Mouse (Mus musculus) stomach, postnatal 0 days (tissue): Measurements from ENCODE around the gene Prkg1. TPM values are rescaled to one million over a fixed set of nuclear protein-coding genes. Genes with fewer than 3 reads are reported as not detected.

Experiments used
- ATAC-seq: fragments of 200-750 bp; cut with Nextera tagmentation; 2 replicates; pipeline ENCODE4 v1.8.0; 2017; ENCODE audit not compliant: low FRiP score, low TSS enrichment
- DNase-seq: peaks from one replicate; pipeline ENCODE4 v3.0.0-alpha.2; 2016; ENCODE audit warnings: low spot score
- H3K27ac ChIP-seq: fragments of 300-500 bp; sonication (generic); replicated peaks from 2 replicates; pipeline ENCODE4 v1.5.1; 2014; ENCODE audit warnings: mild to moderate bottlenecking, control low read depth
- H3K27me3 ChIP-seq: fragments of 300-500 bp; sonication (generic); 2 replicates; pipeline ENCODE4 v1.6.1; 2014; ENCODE audit warnings: low read length; ENCODE audit not compliant: control insufficient read depth, insufficient read depth
- H3K36me3 ChIP-seq: fragments of 300-500 bp; sonication (generic); 2 replicates; pipeline ENCODE4 v1.6.1; 2014; ENCODE audit warnings: low read length, mixed read lengths; ENCODE audit not compliant: control insufficient read depth, insufficient read depth
- H3K4me1 ChIP-seq: fragments of 300-500 bp; sonication (generic); replicated peaks from 2 replicates; pipeline ENCODE4 v1.6.1; 2014; ENCODE audit warnings: antibody characterized with exemption; ENCODE audit not compliant: control insufficient read depth, insufficient read depth
- H3K4me2 ChIP-seq: fragments of 300-500 bp; sonication (generic); replicated peaks from 2 replicates; pipeline ENCODE4 v1.6.1; 2014; ENCODE audit warnings: low read depth, mild to moderate bottlenecking, control low read depth, moderate library complexity
- H3K4me3 ChIP-seq: fragments of 300-500 bp; sonication (generic); 2 replicates; pipeline ENCODE4 v1.5.1; 2014; ENCODE audit warnings: low read depth, low read length, control low read depth
- H3K9ac ChIP-seq: fragments of 300-500 bp; sonication (generic); 2 replicates; pipeline ENCODE4 v1.6.1; 2014; ENCODE audit warnings: mild to moderate bottlenecking, low read length, control low read depth, mixed read lengths
- H3K9me3 ChIP-seq: fragments of 300-500 bp; sonication (generic); 2 replicates; pipeline ENCODE4 v1.6.1; 2016; ENCODE audit warnings: low read length; ENCODE audit not compliant: control insufficient read depth
- CTCF ChIP-seq: IDR thresholded peaks from 2 replicates; pipeline ENCODE4 v1.5.1; 2016; ENCODE audit warnings: antibody characterized with exemption, low read depth, mild to moderate bottlenecking, moderate library complexity
- EP300 ChIP-seq: optimal IDR thresholded peaks from 2 replicates; pipeline ENCODE3; 2016; ENCODE audit warnings: antibody characterized with exemption
- whole genome bisulfite sequencing: fragments of 180-500 bp; shearing (Covaris S2); extraction: QIAGEN DNeasy Blood & Tissue Kit; methylation state at CpG from one replicate; pipeline ENCODE4 v1.1.7; 2014; 5-methylcytosine and 5-hydroxymethylcytosine counted together
- polyA plus RNA-seq: library from polyadenylated mRNA; unstranded; fragments of >200 nt; fragmentation: Nextera tagmentation; extraction: Ambion mirVana; gene quantifications from 2 replicates; pipeline ENCODE4 v1.2.1, GENCODE M21; 2015

Prkg1 gene
- polyA plus RNA-seq, 1 experiment from 2014 or later = 6.4 TPM

DNA sequence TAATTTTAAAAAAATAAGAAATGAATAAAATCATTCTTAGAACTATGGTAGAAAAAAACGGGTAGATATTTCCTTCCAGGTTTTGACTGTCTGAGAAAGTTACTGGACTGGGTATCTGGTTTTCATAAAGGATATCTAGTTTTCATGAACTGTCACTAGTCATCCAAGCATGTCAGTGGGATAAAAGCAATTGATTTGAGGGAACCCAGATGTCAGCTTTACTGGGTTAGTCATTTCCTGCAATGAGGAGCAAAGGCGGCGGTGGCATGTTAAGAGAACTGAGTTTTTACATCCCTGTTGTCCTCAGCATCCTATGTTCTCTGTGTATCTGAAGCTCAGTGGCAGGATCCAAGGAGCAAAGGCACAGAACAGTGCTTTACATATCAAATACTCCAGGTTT is 1201.0 kb downstream of the Prkg1 start:
- Histone ChIP-seq H3K27ac (no peak overlapping the region), H3K4me2 (no peak overlapping the region), H3K4me3 (no peak overlapping the region), H3K9me3 (no peaks in the 10 kb centered on the region), H3K9ac (no peak overlapping the region), H3K4me1 (no peaks in the 10 kb centered on the region), H3K27me3 (no peaks in the 10 kb centered on the region), H3K36me3 (no peaks in the 10 kb centered on the region)
- 75% methylated on average over 3 of the region's 3 CpGs for WGBS
- ATAC-seq (no peak), DNase-seq (no peak)
- TF ChIP-seq CTCF = no peak
- TF ChIP-seq EP300 = no peak

DNA sequence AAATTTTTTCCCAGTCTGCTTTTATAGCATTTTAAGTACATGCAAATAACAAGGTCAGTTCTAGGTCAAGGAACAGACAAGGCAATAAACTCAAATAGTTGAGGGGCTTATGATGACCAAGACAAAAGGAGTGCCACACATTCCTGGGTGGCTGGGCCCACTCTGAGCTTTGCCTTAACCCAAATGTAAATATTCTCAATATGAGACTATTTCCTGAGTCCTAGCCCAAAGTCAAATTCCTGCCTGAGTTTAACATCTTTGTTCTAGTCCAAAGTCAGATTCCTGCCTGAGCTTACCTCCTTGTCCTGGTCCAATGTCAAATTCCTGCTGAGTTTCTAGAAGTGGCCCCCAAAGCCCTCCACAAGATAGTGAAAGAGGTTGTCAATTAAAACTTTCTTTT is 1206.8 kb downstream of the Prkg1 start:
- DNase-seq = no peak
- H3K9ac ChIP-seq = no peak overlapping the region
- no peak for ATAC-seq
- no peaks in the 10 kb centered on the region for H3K36me3 ChIP-seq
- H3K27ac ChIP-seq = no peak overlapping the region
- H3K27me3 ChIP-seq = no peaks in the 10 kb centered on the region
- TF ChIP-seq EP300 = no peak
- TF ChIP-seq CTCF = no peak
- H3K4me3 ChIP-seq = no peak overlapping the region
- no peaks in the 10 kb centered on the region for H3K4me1 ChIP-seq
- no peaks in the 10 kb centered on the region for H3K9me3 ChIP-seq
- no peak overlapping the region for H3K4me2 ChIP-seq

DNA sequence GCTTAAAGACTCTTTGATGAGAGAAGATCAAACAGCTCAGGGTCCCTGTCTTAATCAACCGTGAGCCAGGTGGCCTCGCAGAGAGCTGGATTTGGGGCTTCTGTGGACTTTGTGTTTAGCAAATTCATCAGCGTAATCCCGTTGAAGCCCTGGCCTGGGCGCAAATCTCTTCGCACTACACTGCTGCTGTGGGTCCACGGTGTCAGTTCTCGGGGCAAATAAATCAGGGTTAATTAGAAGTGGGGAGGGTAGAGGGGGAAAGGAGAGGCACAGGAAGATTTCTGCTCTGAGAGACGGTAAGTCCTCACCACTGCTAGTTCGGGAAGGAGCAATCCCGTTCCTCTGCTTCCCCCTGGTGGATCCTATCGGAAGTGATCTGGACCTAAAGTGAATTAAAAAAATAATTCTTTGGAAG is 1210.4 kb downstream of the Prkg1 start:
- peak; percentile 67 for DNase-seq
- Histone ChIP-seq H3K27ac (no peak overlapping the region), H3K27me3 (no peaks in the 10 kb centered on the region; the same call in 1 of the 2 replicates), H3K4me3 (peak overlapping the region; percentile 17), H3K9ac (no peak overlapping the region), H3K4me1 (no peaks in the 10 kb centered on the region), H3K36me3 (no peaks in the 10 kb centered on the region), H3K4me2 (peak overlapping the region; percentile 49), H3K9me3 (no peaks in the 10 kb centered on the region)
- WGBS = 3% methylated on average over 12 of the region's 12 CpGs
- TF ChIP-seq EP300 = no peak
- TF ChIP-seq CTCF = peak; percentile 90
- ATAC-seq = peak; percentile 51; the same call in 1 of the 2 replicates

DNA sequence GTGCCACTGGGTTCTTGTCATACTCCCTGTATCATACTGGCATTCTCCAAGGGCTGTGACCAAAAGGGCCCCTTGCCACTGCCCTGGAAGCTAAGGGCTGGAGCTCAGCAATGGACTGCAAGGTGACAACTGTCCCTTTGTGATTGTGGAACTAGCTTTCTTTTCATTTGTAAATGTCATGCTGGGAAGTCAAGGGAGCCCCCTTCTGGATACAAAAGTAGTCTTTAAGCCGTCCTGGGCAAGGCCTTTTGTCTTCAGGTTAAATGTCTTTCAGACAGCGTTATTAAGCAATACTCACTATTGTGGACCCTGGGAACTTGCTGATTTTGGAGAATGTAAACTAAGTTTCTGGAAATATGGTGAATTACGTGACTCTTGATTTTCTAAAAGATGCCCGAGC is 1211.1 kb downstream of the Prkg1 start:
- no peak for DNase-seq
- WGBS = 30% methylated on average over 4 of the region's 4 CpGs
- no peak for TF ChIP-seq EP300
- peak; percentile 34 for TF ChIP-seq CTCF

DNA sequence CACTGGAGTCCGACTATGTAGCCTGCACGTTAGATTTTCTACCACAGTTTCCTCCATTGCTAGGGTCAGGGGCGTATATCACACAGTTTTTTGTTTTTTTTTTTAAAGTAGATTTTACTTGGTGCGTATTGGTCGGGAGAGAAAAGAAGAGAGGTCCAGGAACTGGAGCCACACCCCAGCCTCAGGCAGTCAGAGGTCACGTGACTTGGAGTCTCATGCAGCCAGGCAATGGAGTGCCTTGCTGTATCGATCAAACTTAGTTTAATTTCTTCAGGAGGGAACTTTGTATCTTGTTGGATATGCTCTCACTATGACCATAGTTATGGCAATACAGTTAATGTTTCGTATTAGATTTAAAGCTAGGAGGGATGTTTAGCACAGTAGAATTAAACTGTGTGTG is 1212.6 kb downstream of the Prkg1 start:
- H3K4me3 ChIP-seq = no peak overlapping the region
- H3K36me3 ChIP-seq = no peaks in the 10 kb centered on the region
- TF ChIP-seq CTCF = no peak
- TF ChIP-seq EP300 = no peak
- no peaks in the 10 kb centered on the region; the same call in 1 of the 2 replicates for H3K4me1 ChIP-seq
- 68% methylated on average over 8 of the region's 8 CpGs for WGBS
- no peak for DNase-seq
- no peak overlapping the region for H3K4me2 ChIP-seq
- H3K27ac ChIP-seq = no peak overlapping the region
- no peaks in the 10 kb centered on the region for H3K9me3 ChIP-seq
- peaks cover 2% of the 10 kb centered on the region; the same call in 1 of the 2 replicates for H3K27me3 ChIP-seq
- ATAC-seq = no peak
- no peak overlapping the region for H3K9ac ChIP-seq

More for the DNA sequence above, 1211.1 kb downstream of the Prkg1 start:
- H3K4me2 ChIP-seq = no peak overlapping the region
- no peak overlapping the region for H3K27ac ChIP-seq
- no peaks in the 10 kb centered on the region; the same call in 1 of the 2 replicates for H3K4me1 ChIP-seq
- no peaks in the 10 kb centered on the region for H3K9me3 ChIP-seq
- no peak overlapping the region for H3K4me3 ChIP-seq
- no peaks in the 10 kb centered on the region for H3K36me3 ChIP-seq
- no peak overlapping the region for H3K9ac ChIP-seq
- no peaks in the 10 kb centered on the region; the same call in 1 of the 2 replicates for H3K27me3 ChIP-seq
- no peak for ATAC-seq

DNA sequence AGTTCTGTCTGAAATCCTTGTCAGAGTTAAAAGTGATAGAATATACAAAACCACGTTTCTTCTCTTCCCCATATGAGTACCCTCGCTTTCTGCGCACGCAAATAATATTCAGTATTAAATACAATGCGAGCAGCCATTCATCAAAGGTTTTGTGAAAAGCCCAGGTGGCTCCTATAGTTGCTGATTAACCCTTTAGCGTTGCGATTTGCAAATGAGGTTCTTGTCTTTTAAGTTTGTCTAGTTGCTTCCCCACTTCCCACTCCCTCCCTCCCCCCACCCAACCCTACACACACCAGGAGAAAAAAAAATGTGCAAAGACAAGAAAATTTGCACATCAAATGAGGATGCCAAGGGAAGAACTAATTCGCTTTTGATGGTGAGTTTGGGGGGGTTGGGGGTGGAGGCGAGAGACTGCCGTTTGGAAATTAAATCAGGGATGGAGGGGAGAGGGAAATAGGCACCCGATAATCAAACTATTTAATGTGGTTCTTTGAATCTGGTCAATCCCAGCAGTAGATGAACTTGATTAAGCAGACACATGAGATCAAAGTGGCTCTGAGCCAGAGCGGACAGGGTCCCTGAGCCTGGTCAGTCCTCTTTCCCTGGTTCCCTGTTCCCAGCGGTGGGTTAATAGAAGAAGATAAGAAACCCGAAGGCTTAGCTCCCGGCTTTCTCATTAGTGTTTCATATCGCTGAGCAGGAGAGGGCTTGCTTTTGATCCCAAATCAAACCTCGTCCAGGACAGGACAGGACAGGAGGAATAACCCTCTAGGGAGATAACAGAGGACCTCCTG is 1214.8 kb downstream of the Prkg1 start:
- no peaks in the 10 kb centered on the region for H3K9me3 ChIP-seq
- no peak for DNase-seq
- peaks cover 2% of the 10 kb centered on the region; the same call in 1 of the 2 replicates for H3K27me3 ChIP-seq

More for the DNA sequence above, 1214.8 kb downstream of the Prkg1 start:
- ATAC-seq = no peak
- H3K4me3 ChIP-seq = no peak overlapping the region
- H3K36me3 ChIP-seq = no peaks in the 10 kb centered on the region
- H3K4me1 ChIP-seq = no peaks in the 10 kb centered on the region; the same call in 1 of the 2 replicates
- WGBS = 4% methylated on average over 17 of the region's 17 CpGs
- H3K9ac ChIP-seq = no peak overlapping the region
- peak overlapping the region; percentile 46; the same call in 1 of the 2 replicates for H3K4me2 ChIP-seq
- TF ChIP-seq EP300 = no peak
- no peak for TF ChIP-seq CTCF
- H3K27ac ChIP-seq = no peak overlapping the region
